Mouse (Mus musculus): Measurements from ENCODE around the gene Arhgap45.

- TF ChIP-seq CTCF (conservative IDR thresholded peaks at IDR 0.05; ENCODE audit: low read length) (peak; percentile 41), POU5F1 (IDR thresholded peaks at IDR 0.05; ENCODE audit: borderline replicate concordance, low read length) (no peak)
These were observed 17.3 kb downstream of the Arhgap45 start for GRCm38 (mm10) chr10:80033511-80034391.
